Comparison of ENCODE assay signal across 7 mouse cellular contexts in the genomic region with DNA sequence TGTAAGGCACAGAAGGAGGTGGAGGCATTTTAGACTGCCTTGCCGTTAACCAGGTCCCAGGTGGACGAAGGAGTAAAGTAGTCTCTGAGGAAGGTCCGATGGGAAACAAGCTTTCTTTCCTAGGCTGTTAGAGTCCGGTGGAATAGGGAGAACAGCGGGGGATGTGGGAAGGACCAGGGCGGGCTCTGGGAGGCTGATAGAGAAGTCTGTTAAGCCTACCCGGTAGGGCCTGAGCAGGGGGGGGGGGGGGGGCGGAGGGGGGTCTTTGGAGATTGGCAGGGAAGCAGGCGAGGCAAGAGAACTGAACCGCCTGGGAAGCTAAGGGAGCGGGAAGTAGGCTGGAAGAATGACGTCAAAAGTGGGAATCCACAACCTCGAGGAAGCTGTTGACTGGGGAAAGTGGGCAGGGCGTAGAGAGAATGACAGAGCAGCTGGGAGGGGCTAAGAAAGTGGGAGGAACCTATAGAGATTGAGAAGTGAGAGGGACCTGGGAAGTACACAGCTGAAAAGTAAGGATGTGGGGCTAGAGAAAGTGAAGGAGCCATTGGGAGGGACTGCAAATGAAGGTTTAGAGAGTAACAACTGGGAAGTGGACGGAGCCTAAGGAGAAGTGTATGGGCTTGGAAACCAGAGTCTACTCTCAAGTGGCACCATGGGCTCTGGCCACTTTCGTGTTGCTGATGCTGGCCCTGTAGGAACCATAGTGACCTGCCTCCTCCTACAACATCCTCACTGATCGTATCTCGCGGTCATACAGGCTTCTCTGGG. TPM values are rescaled to one million over a fixed set of nuclear protein-coding genes. Genes with fewer than 3 reads are reported as not detected.
DNase-seq lines count a peak whose midpoint lies in the region; ATAC-seq and TF ChIP-seq lines count a peak whose summit lies in the region.

No protein-coding gene starts in this region.

- DNase-seq in CD4-positive, CD25-positive, alpha-beta regulatory T cell, adult 2 months (ENCODE audit: low read depth, low spot score): peak; percentile 50
- peak; percentile 93 for DNase-seq in ES-E14 (ENCODE audit: low read depth, low spot score)
- DNase-seq in heart, postnatal 4 days: peak; percentile 54
- peak; percentile 45 for DNase-seq in limb, embryonic 10.5 days (ENCODE audit: low spot score)
- peak; percentile 58 for DNase-seq in midbrain, embryonic 10.5 days (ENCODE audit: low spot score)
- peak; percentile 35 for DNase-seq in thymus, postnatal 25 days

- no peaks in the 10 kb centered on the region for H3K9me3 ChIP-seq in ES-E14 (ENCODE audit: control insufficient read depth, insufficient read depth, low read depth, low read length)
- no peaks in the 10 kb centered on the region for H3K9me3 ChIP-seq in limb, embryonic 10.5 days (replicated peaks)
- 0 out of 2 replicates have a peak, but pooled peaks cover 3% of the 10 kb centered on the region for H3K9me3 ChIP-seq in midbrain, embryonic 10.5 days (replicated peaks)

- no peak overlapping the region; the same call in 1 of the 2 replicates for H3K27ac ChIP-seq in ES-E14 (ENCODE audit: insufficient read depth, low read depth, low read length, poor library complexity, severe bottlenecking)
- H3K27ac ChIP-seq in limb, embryonic 10.5 days: no peak overlapping the region
- no peak overlapping the region for H3K27ac ChIP-seq in midbrain, embryonic 10.5 days (replicated peaks)

- 2% methylated on average over 18 of the region's 19 CpGs for WGBS in limb, embryonic 10.5 days
- WGBS in midbrain, embryonic 10.5 days: 1% methylated on average over 18 of the region's 19 CpGs

- in situ Hi-C loops in ES-E14 (cut with MboI; ENCODE audit: low sequenced_read_pairs in 2 of 2, unreplicated experiment in 2 of 2): loop anchor here in 1 of 2 experiments (10.0 kb wide), 1 partner anchor 239 kb away; no protein-coding TSS in a partner anchor

- ATAC-seq in erythroid progenitor cell, adult 5-6 weeks (replicated peaks; ENCODE audit: low FRiP score, poor library complexity, severe bottlenecking): peak; percentile 68

- H3K4me3 ChIP-seq in ES-E14 (ENCODE audit: insufficient read depth in 1 of 2, low read depth in 1 of 2, low read length in 2 of 2, poor library complexity in 1 of 2, severe bottlenecking in 1 of 2): peak overlapping the region; percentile 41 to 57; a peak in 3 of 4 replicates
- H3K4me3 ChIP-seq in limb, embryonic 10.5 days: peak overlapping the region; percentile 33
- peak overlapping the region; percentile 44 for H3K4me3 ChIP-seq in midbrain, embryonic 10.5 days

- peaks cover 14% of the 10 kb centered on the region for H3K27me3 ChIP-seq in limb, embryonic 10.5 days (ENCODE audit: low read depth, poor library complexity, severe bottlenecking)
- no peaks in the 10 kb centered on the region for H3K27me3 ChIP-seq in midbrain, embryonic 10.5 days (ENCODE audit: low read depth, poor library complexity, severe bottlenecking)

- no peaks in the 10 kb centered on the region; the same call in 1 of the 2 replicates for H3K36me3 ChIP-seq in ES-E14 (ENCODE audit: control insufficient read depth, insufficient read depth, low read length, poor library complexity, severe bottlenecking)
- no peaks in the 10 kb centered on the region for H3K36me3 ChIP-seq in limb, embryonic 10.5 days
- no peaks in the 10 kb centered on the region for H3K36me3 ChIP-seq in midbrain, embryonic 10.5 days

- peaks cover 2 to 19% of the 10 kb centered on the region in 2 experiments; a peak in 2 of 4 replicates for H3K4me1 ChIP-seq in ES-E14 (ENCODE audit: control insufficient read depth in 2 of 2, insufficient read depth in 2 of 2, low read length in 2 of 2, poor library complexity in 1 of 2)
- peaks cover 12% of the 10 kb centered on the region for H3K4me1 ChIP-seq in limb, embryonic 10.5 days
- H3K4me1 ChIP-seq in midbrain, embryonic 10.5 days: peaks cover 18% of the 10 kb centered on the region

- H3K9ac ChIP-seq in ES-E14 (ENCODE audit: insufficient read depth, low read depth, low read length, poor library complexity, severe bottlenecking): no peak overlapping the region

TF ChIP-seq in ES-E14, 5 proteins besides CTCF, POLR2A, EP300 and RAD21:
- TF ChIP-seq MAFK (IDR thresholded peaks at IDR 0.05; ENCODE audit: insufficient read depth, low read depth, low read length) (no peak), HCFC1 (IDR thresholded peaks at IDR 0.05; ENCODE audit: borderline replicate concordance, insufficient read depth, low read length) (no peak), CHD2 (IDR thresholded peaks at IDR 0.05; ENCODE audit: low read depth, low read length) (no peak), ZNF384 (IDR thresholded peaks at IDR 0.05; ENCODE audit: low read depth, low read length) (no peak), ZC3H11A (IDR thresholded peaks at IDR 0.05; ENCODE audit: borderline replicate concordance, low read depth, low read length) (no peak)

RNA-seq across cellular contexts. Expression of gene Tubb4a, which starts 8.5 kb away (rescaled TPM):
- total RNA-seq in ES-E14 (2012; rRNA removed): 0.32 and 0.89 TPM in 2 replicates
- total RNA-seq in erythroid progenitor cell, adult 5-6 weeks (2015; ENCODE audit: low replicate concordance): 1.4 TPM in 1 of 2 replicates, not detected in the other
- not detected in 2 replicates for total RNA-seq in erythroid progenitor cell, adult 5-6 weeks (2017; ENCODE audit: low replicate concordance)
- total RNA-seq in heart, postnatal 4 days (2021): 1 to 10 TPM; 5.9 to 6.7 TPM
- 3.3 and 5.4 TPM in 2 replicates for polyA plus RNA-seq in limb, embryonic 10.5 days (2016; fragmentation: Nextera tagmentation; extraction: Ambion mirVana)
- polyA plus RNA-seq in midbrain, embryonic 10.5 days (2016; fragmentation: Nextera tagmentation; extraction: Ambion mirVana): 68.7 and 128 TPM in 2 replicates

RNA-seq across cellular contexts. Expression of gene Tnfsf9, which starts 9.1 kb away (rescaled TPM):
- 8.9 and 10.6 TPM in 2 replicates for total RNA-seq in ES-E14 (2012; rRNA removed)
- total RNA-seq in erythroid progenitor cell, adult 5-6 weeks (2015; ENCODE audit: low replicate concordance): not detected in 2 replicates
- total RNA-seq in erythroid progenitor cell, adult 5-6 weeks (2017; ENCODE audit: low replicate concordance): not detected in 2 replicates
- under 1 TPM; 0.48 to 0.61 TPM for total RNA-seq in heart, postnatal 4 days (2021)
- 7.4 and 7.8 TPM in 2 replicates for polyA plus RNA-seq in limb, embryonic 10.5 days (2016; fragmentation: Nextera tagmentation; extraction: Ambion mirVana)
- 11.7 and 12.3 TPM in 2 replicates for polyA plus RNA-seq in midbrain, embryonic 10.5 days (2016; fragmentation: Nextera tagmentation; extraction: Ambion mirVana)

RNA-seq across cellular contexts. Expression of gene Dennd1c, which starts 17.7 kb away (rescaled TPM):
- total RNA-seq in ES-E14 (2012; rRNA removed): 0.45 and 0.53 TPM in 2 replicates
- total RNA-seq in erythroid progenitor cell, adult 5-6 weeks (2015; ENCODE audit: low replicate concordance): 6.1 and 12.2 TPM in 2 replicates
- 2.6 and 4.5 TPM in 2 replicates for total RNA-seq in erythroid progenitor cell, adult 5-6 weeks (2017; ENCODE audit: low replicate concordance)
- under 1 TPM; 0.69 to 0.70 TPM for total RNA-seq in heart, postnatal 4 days (2021)
- polyA plus RNA-seq in limb, embryonic 10.5 days (2016; fragmentation: Nextera tagmentation; extraction: Ambion mirVana): 0.66 and 0.97 TPM in 2 replicates
- polyA plus RNA-seq in midbrain, embryonic 10.5 days (2016; fragmentation: Nextera tagmentation; extraction: Ambion mirVana): 1.5 and 2.3 TPM in 2 replicates

RNA-seq across cellular contexts. Expression of gene Slc25a23, which starts 36.4 kb away (rescaled TPM):
- total RNA-seq in ES-E14 (2012; rRNA removed): 5.2 and 5.9 TPM in 2 replicates
- total RNA-seq in erythroid progenitor cell, adult 5-6 weeks (2015; ENCODE audit: low replicate concordance): 2.9 and 5.4 TPM in 2 replicates
- not detected in 2 replicates for total RNA-seq in erythroid progenitor cell, adult 5-6 weeks (2017; ENCODE audit: low replicate concordance)
- total RNA-seq in heart, postnatal 4 days (2021): 10 to 100 TPM; 78.3 to 81.6 TPM
- 2.5 and 3.9 TPM in 2 replicates for polyA plus RNA-seq in limb, embryonic 10.5 days (2016; fragmentation: Nextera tagmentation; extraction: Ambion mirVana)
- polyA plus RNA-seq in midbrain, embryonic 10.5 days (2016; fragmentation: Nextera tagmentation; extraction: Ambion mirVana): 10.4 and 12.6 TPM in 2 replicates

RNA-seq across cellular contexts. Expression of gene Crb3, which starts 37.1 kb away (rescaled TPM):
- 6.2 and 15.4 TPM in 2 replicates for total RNA-seq in ES-E14 (2012; rRNA removed)
- not detected in 2 replicates for total RNA-seq in erythroid progenitor cell, adult 5-6 weeks (2015; ENCODE audit: low replicate concordance)
- total RNA-seq in erythroid progenitor cell, adult 5-6 weeks (2017; ENCODE audit: low replicate concordance): not detected in 2 replicates
- total RNA-seq in heart, postnatal 4 days (2021): under 1 TPM in 1 of 2 experiments, not detected in 1; 0.47 TPM
- 1.9 and 2.7 TPM in 2 replicates for polyA plus RNA-seq in limb, embryonic 10.5 days (2016; fragmentation: Nextera tagmentation; extraction: Ambion mirVana)
- polyA plus RNA-seq in midbrain, embryonic 10.5 days (2016; fragmentation: Nextera tagmentation; extraction: Ambion mirVana): 1.2 and 1.5 TPM in 2 replicates

Comparison
In these comparisons a context has a peak if more than half of its experiments do, and no peak if none do; other contexts are left out.
1. DNase-seq: peak in every context shown above with its lines; median percentile 93 in ES-E14; 58 in midbrain, embryonic 10.5 days; 54 in heart, postnatal 4 days; 50 in CD4-positive, CD25-positive, alpha-beta regulatory T cell, adult 2 months; 45 in limb, embryonic 10.5 days; 35 in thymus, postnatal 25 days.